28 mouse cellular contexts compared by ENCODE assay signal in genomic region chr12:117270199-117270598, GRCm38 (mm10).
DNase-seq lines count a peak whose midpoint lies in the region; ATAC-seq lines count a peak whose summit lies in the region.
"Had no signal": no experiment of that assay in that cellular context is flagged by ENCODE, and none has a peak within 500 bp of the region (broad histone marks: within the 10 kb centered on the region; RNA-seq: fewer than 3 reads in every experiment).

No protein-coding gene starts in this region.

- peaks cover 16% of the 10 kb centered on the region for H3K36me3 ChIP-seq in hindbrain, embryonic 12.5 days
- H3K36me3 ChIP-seq in hindbrain, embryonic 10.5 days: peaks cover 94% of the 10 kb centered on the region
- peaks cover 99% of the 10 kb centered on the region for H3K36me3 ChIP-seq in midbrain, embryonic 10.5 days
- H3K36me3 ChIP-seq in midbrain, embryonic 15.5 days (replicated peaks): peaks cover 5% of the 10 kb centered on the region; the same call in 1 of the 2 replicates
- H3K36me3 ChIP-seq: heart, embryonic 13.5 days; limb, embryonic 13.5 days; lung, embryonic 15.5 days had no signal

- H3K4me1 ChIP-seq in hindbrain, embryonic 12.5 days: peaks cover 44% of the 10 kb centered on the region
- peaks cover 38% of the 10 kb centered on the region for H3K4me1 ChIP-seq in hindbrain, embryonic 10.5 days (replicated peaks)
- peaks cover 78% of the 10 kb centered on the region for H3K4me1 ChIP-seq in midbrain, embryonic 10.5 days
- H3K4me1 ChIP-seq in midbrain, embryonic 15.5 days: peaks cover 53% of the 10 kb centered on the region
- H3K4me1 ChIP-seq: heart, embryonic 13.5 days; lung, embryonic 15.5 days; megakaryocyte, embryonic 14.5 days had no signal

- WGBS in hindbrain, embryonic 12.5 days: 90% methylated on average over 4 of the region's 4 CpGs
- 86% methylated on average over 4 of the region's 4 CpGs for WGBS in hindbrain, embryonic 10.5 days
- 94% methylated on average over 4 of the region's 4 CpGs for WGBS in midbrain, embryonic 10.5 days
- 83% methylated on average over 4 of the region's 4 CpGs for WGBS in midbrain, embryonic 15.5 days

- no peak overlapping the region for H3K4me3 ChIP-seq in hindbrain, embryonic 12.5 days
- H3K4me3 ChIP-seq in hindbrain, embryonic 10.5 days: no peak overlapping the region
- H3K4me3 ChIP-seq in midbrain, embryonic 10.5 days: no peak overlapping the region
- H3K4me3 ChIP-seq in midbrain, embryonic 15.5 days: no peak overlapping the region
- H3K4me3 ChIP-seq: erythroblast, embryonic 14.5 days; heart, adult 2 months; heart, embryonic 13.5 days; left cerebral cortex, adult 2 months; limb, embryonic 13.5 days; lung, embryonic 15.5 days; megakaryocyte, embryonic 14.5 days had no signal

- H3K27me3 ChIP-seq in hindbrain, embryonic 12.5 days: no peaks in the 10 kb centered on the region
- H3K27me3 ChIP-seq in hindbrain, embryonic 10.5 days (ENCODE audit: insufficient read depth, poor library complexity, severe bottlenecking): no peaks in the 10 kb centered on the region
- no peaks in the 10 kb centered on the region for H3K27me3 ChIP-seq in midbrain, embryonic 10.5 days (ENCODE audit: low read depth, poor library complexity, severe bottlenecking)
- H3K27me3 ChIP-seq in midbrain, embryonic 15.5 days (replicated peaks): no peaks in the 10 kb centered on the region
- H3K27me3 ChIP-seq: CH12.LX; limb, embryonic 13.5 days; lung, embryonic 15.5 days had no signal

- H3K9me3 ChIP-seq in hindbrain, embryonic 12.5 days (replicated peaks): no peaks in the 10 kb centered on the region
- H3K9me3 ChIP-seq in hindbrain, embryonic 10.5 days: no peaks in the 10 kb centered on the region
- no peaks in the 10 kb centered on the region for H3K9me3 ChIP-seq in midbrain, embryonic 10.5 days (replicated peaks)
- H3K9me3 ChIP-seq in midbrain, embryonic 15.5 days: no peaks in the 10 kb centered on the region
- H3K9me3 ChIP-seq: heart, embryonic 13.5 days; limb, embryonic 13.5 days; lung, embryonic 15.5 days; megakaryocyte, embryonic 14.5 days had no signal

- peak overlapping the region; percentile 76 for H3K27ac ChIP-seq in hindbrain, embryonic 12.5 days
- H3K27ac ChIP-seq in hindbrain, embryonic 10.5 days: no peak overlapping the region
- H3K27ac ChIP-seq in midbrain, embryonic 10.5 days (replicated peaks): peak overlapping the region; percentile 55; the same call in 1 of the 2 replicates
- H3K27ac ChIP-seq in midbrain, embryonic 15.5 days: peak overlapping the region; percentile 78; the same call in 1 of the 2 replicates
- H3K27ac ChIP-seq: heart, adult 2 months; heart, embryonic 13.5 days; limb, embryonic 13.5 days; lung, embryonic 15.5 days had no signal

- no peak overlapping the region for H3K9ac ChIP-seq in hindbrain, embryonic 12.5 days
- no peak overlapping the region for H3K9ac ChIP-seq in midbrain, embryonic 15.5 days
- H3K9ac ChIP-seq: heart, embryonic 13.5 days; limb, embryonic 13.5 days; lung, embryonic 15.5 days had no signal

- ATAC-seq in hindbrain, embryonic 12.5 days (ENCODE audit: low FRiP score): no peak
- peak; percentile 21 to 33; a peak in 2 of 4 replicates for ATAC-seq in hematopoietic stem cell, adult 5-6 weeks (replicated peaks in 1 of 2; ENCODE audit: insufficient read depth in 1 of 2, low FRiP score in 2 of 2, low TSS enrichment in 1 of 2, low read depth in 1 of 2, poor library complexity in 2 of 2, severe bottlenecking in 2 of 2)
- no peak for ATAC-seq in midbrain, embryonic 15.5 days (replicated peaks)
- ATAC-seq: forebrain, embryonic 16.5 days; intestine, postnatal 0 days had no signal

- DNase-seq in hindbrain, embryonic 10.5 days (ENCODE audit: low spot score): no peak
- DNase-seq in midbrain, embryonic 10.5 days (ENCODE audit: low spot score): no peak
- no peak for DNase-seq in Muller cell, postnatal 12 days (ENCODE audit: inconsistent ontology term)
- no peak for DNase-seq in adrenal gland, postnatal 36 days
- no peak for DNase-seq in layer of hippocampus, adult 18-20 months (ENCODE audit: low spot score in 2 of 2)
- DNase-seq: adrenal gland, adult 8-10 months; cerebellum, adult 9-11 months; heart, adult 2 months; heart, postnatal 10 days; kidney, adult 9 months; kidney, postnatal 10 days; lung, postnatal 36 days; right cerebral cortex, adult 18-20 months; spleen, adult 18-20 months; thymus, postnatal 14 days had no signal

- H3K4me2 ChIP-seq in hindbrain, embryonic 12.5 days (replicated peaks): no peak overlapping the region
- no peak overlapping the region for H3K4me2 ChIP-seq in midbrain, embryonic 15.5 days
- H3K4me2 ChIP-seq: heart, embryonic 13.5 days; limb, embryonic 13.5 days; liver, embryonic 11.5 days; lung, embryonic 15.5 days had no signal

Comparison
In these comparisons a context has a peak if more than half of its experiments do, and no peak if none do; other contexts are left out.
1. ATAC-seq: peak in hematopoietic stem cell, adult 5-6 weeks (2 of 2); none in hindbrain, embryonic 12.5 days (single experiment) and midbrain, embryonic 15.5 days (single experiment).